Mouse (Mus musculus): ENCODE data around the gene Tex13b. TPM values are rescaled to one million over a fixed set of nuclear protein-coding genes. Genes with fewer than 3 reads are reported as not detected.

Gene Tex13b
- total RNA-seq (2023), result not detected in 2 replicates

GRCm38 (mm10) chrX:140813312-140814006 lies at the start of gene Tex13b:
Gene Tex13b, minus strand, starts transcription at chrX:140813433.

Other genes with a start within 250 kb of the Tex13b start
- gene Tsc22d3, start 212.8 kb downstream of the Tex13b start, total RNA-seq (2023), result 517 and 525 TPM in 2 replicates
- 0.11 TPM in 1 of 2 replicates, not detected in the other for gene Mid2, start 148.8 kb downstream of the Tex13b start, total RNA-seq (2023)
- not detected in 2 replicates for gene Vsig1, start 94.2 kb upstream of the Tex13b start, total RNA-seq (2023)
- 13.9 and 14.3 TPM in 2 replicates for gene Psmd10, start 143.3 kb upstream of the Tex13b start, total RNA-seq (2023)
- 9.9 and 12.8 TPM in 2 replicates for gene Atg4a, start 143.5 kb upstream of the Tex13b start, total RNA-seq (2023)